Mouse (Mus musculus): ENCODE measurements around the gene Hdac9. TPM values are rescaled to one million over a fixed set of nuclear protein-coding genes. Genes with fewer than 3 reads are reported as not detected.

Hdac9 gene
- total and polyA plus RNA-seq, 3 experiments = 0.03 to 0.19 TPM; not detected in 1

DNA sequence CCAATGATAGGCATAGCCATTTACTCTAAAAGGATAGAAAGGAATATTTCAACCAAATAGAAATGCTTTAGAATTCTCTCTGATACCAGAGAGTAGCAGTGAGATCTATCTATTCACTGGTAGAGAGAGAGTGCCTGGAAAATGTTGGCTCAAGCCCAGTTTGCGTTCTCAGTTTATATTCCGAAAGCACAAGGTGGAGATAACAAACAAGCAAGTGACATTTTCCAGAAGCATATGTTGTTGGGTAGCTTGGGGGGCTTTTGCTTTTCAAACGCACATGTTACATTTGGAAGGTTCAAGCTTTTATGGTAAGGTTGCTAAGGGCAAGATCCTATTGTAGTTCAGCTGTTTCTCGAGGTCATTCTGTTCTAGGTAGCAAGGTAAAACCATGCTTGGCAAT, 657.2 kb downstream of the Hdac9 start:
- H3K79me2 ChIP-seq (ENCODE audit: control insufficient read depth, insufficient read depth, low read length, poor library complexity) = no peaks in the 10 kb centered on the region
- H3K9ac ChIP-seq (ENCODE audit: control insufficient read depth, low read depth, low read length, poor library complexity, severe bottlenecking) = no peak overlapping the region
- no peaks in the 10 kb centered on the region for H3K27me3 ChIP-seq (ENCODE audit: control insufficient read depth in 1 of 2, insufficient read depth in 2 of 2, low read length in 2 of 2)
- no peaks in the 10 kb centered on the region for H3K4me1 ChIP-seq (ENCODE audit: control insufficient read depth in 1 of 2, insufficient read depth in 2 of 2, low read length in 2 of 2)
- DNase-seq (ENCODE audit: low read depth, low spot score) = no peak
- H3K9me3 ChIP-seq (replicated peaks; ENCODE audit: insufficient read depth, low read length) = no peaks in the 10 kb centered on the region
- no peak overlapping the region for H3K4me3 ChIP-seq (ENCODE audit: control insufficient read depth in 1 of 2, insufficient read depth in 1 of 2, low read depth in 2 of 2, low read length in 2 of 2)
- no peak overlapping the region for H3K27ac ChIP-seq (ENCODE audit: control insufficient read depth, low read depth, low read length)
- no peaks in the 10 kb centered on the region for H3K36me3 ChIP-seq (ENCODE audit: control insufficient read depth in 1 of 2, insufficient read depth in 2 of 2, low read length in 2 of 2)
- TF ChIP-seq BHLHE40 (IDR thresholded peaks at IDR 0.05; ENCODE audit: borderline replicate concordance, low read depth, low read length) (no peak), ZC3H11A (IDR thresholded peaks at IDR 0.05; ENCODE audit: low read depth, low read length) (no peak), MYC (IDR thresholded peaks at IDR 0.05; ENCODE audit: low read depth, low read length) (no peak), CHD1 (IDR thresholded peaks at IDR 0.05; ENCODE audit: low read depth, low read length) (no peak), TAL1 (IDR thresholded peaks at IDR 0.05; ENCODE audit: low read length) (no peak), CHD2 (IDR thresholded peaks at IDR 0.05; ENCODE audit: low read length) (no peak), POLR2A (IDR thresholded peaks at IDR 0.05; ENCODE audit: control insufficient read depth in 1 of 2, insufficient read depth in 1 of 2, low read depth in 1 of 2, low read length in 2 of 2, poor library complexity in 1 of 2) (no peak), KAT2A (conservative IDR thresholded peaks at IDR 0.05; ENCODE audit: low read depth, low read length) (no peak), NRF1 (IDR thresholded peaks at IDR 0.05; ENCODE audit: insufficient read depth, low read depth, low read length, poor library complexity, severe bottlenecking) (no peak), ETS1 (IDR thresholded peaks at IDR 0.05; ENCODE audit: low read depth, low read length) (no peak), POLR2AphosphoS5 (IDR thresholded peaks at IDR 0.05; ENCODE audit: borderline replicate concordance, low read depth, low read length) (no peak), SIN3A (IDR thresholded peaks at IDR 0.05; ENCODE audit: low read length) (no peak), USF2 (IDR thresholded peaks at IDR 0.05; ENCODE audit: borderline replicate concordance in 1 of 2, insufficient read depth in 1 of 2, low read depth in 1 of 2, low read length in 2 of 2) (no peak), RAD21 (IDR thresholded peaks at IDR 0.05; ENCODE audit: low read depth, low read length) (no peak)

DNA sequence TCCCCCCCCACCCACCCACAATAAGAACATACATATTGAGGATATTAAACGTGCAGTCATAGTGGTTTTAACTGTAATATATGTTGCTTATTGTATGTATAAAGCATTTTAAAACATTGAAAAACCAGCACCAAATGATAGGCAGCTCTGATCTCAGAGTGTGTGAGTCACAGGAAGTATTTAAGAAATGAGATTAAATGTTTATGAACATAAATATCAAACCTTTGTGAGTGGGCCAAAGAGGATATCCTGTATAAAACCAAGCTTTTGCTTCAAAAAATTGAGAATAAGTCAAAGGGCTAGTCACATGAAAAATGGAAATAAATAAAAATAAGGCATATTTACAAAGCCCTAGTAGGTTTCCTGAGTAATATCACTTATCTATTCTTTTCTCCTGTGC, 667.7 kb downstream of the Hdac9 start:
- no peaks in the 10 kb centered on the region for H3K4me1 ChIP-seq (ENCODE audit: control insufficient read depth in 1 of 2, insufficient read depth in 2 of 2, low read length in 2 of 2)
- no peaks in the 10 kb centered on the region for H3K9me3 ChIP-seq (replicated peaks; ENCODE audit: insufficient read depth, low read length)
- no peak overlapping the region for H3K27ac ChIP-seq (ENCODE audit: control insufficient read depth, low read depth, low read length)
- TF ChIP-seq POLR2A (IDR thresholded peaks at IDR 0.05; ENCODE audit: control insufficient read depth in 1 of 2, insufficient read depth in 1 of 2, low read depth in 1 of 2, low read length in 2 of 2, poor library complexity in 1 of 2) = no peak
- no peak for TF ChIP-seq ZC3H11A (IDR thresholded peaks at IDR 0.05; ENCODE audit: low read depth, low read length)
- no peak for TF ChIP-seq HCFC1 (IDR thresholded peaks at IDR 0.05; ENCODE audit: low read depth, low read length)
- no peak for TF ChIP-seq GATA1 (IDR thresholded peaks at IDR 0.05; ENCODE audit: low read depth, low read length)
- TF ChIP-seq KAT2A (conservative IDR thresholded peaks at IDR 0.05; ENCODE audit: low read depth, low read length) = no peak
- no peak for TF ChIP-seq MXI1 (IDR thresholded peaks at IDR 0.05; ENCODE audit: low read depth, low read length)
- no peak for TF ChIP-seq ZKSCAN1 (IDR thresholded peaks at IDR 0.05; ENCODE audit: low read depth, low read length)
- no peak for TF ChIP-seq MEF2A (IDR thresholded peaks at IDR 0.05; ENCODE audit: extremely low read depth, insufficient replicate concordance, low read depth, low read length, poor library complexity, severe bottlenecking)
- no peak for TF ChIP-seq RCOR1 (IDR thresholded peaks at IDR 0.05; ENCODE audit: low read depth, low read length)
- no peak for TF ChIP-seq EP300 (IDR thresholded peaks at IDR 0.05; ENCODE audit: low read depth in 1 of 2, low read length in 2 of 2)
- TF ChIP-seq USF2 (IDR thresholded peaks at IDR 0.05; ENCODE audit: borderline replicate concordance in 1 of 2, insufficient read depth in 1 of 2, low read depth in 1 of 2, low read length in 2 of 2) = no peak
- no peak for TF ChIP-seq ETS1 (IDR thresholded peaks at IDR 0.05; ENCODE audit: low read depth, low read length)
- no peak for TF ChIP-seq CHD2 (IDR thresholded peaks at IDR 0.05; ENCODE audit: low read length)
- TF ChIP-seq ZNF384 (IDR thresholded peaks at IDR 0.05; ENCODE audit: low read depth, low read length) = no peak
- no peaks in the 10 kb centered on the region for H3K79me2 ChIP-seq (ENCODE audit: control insufficient read depth, insufficient read depth, low read length, poor library complexity)
- no peak overlapping the region for H3K4me3 ChIP-seq (ENCODE audit: control insufficient read depth in 1 of 2, insufficient read depth in 1 of 2, low read depth in 2 of 2, low read length in 2 of 2)
- no peak overlapping the region for H3K9ac ChIP-seq (ENCODE audit: control insufficient read depth, low read depth, low read length, poor library complexity, severe bottlenecking)
- no peaks in the 10 kb centered on the region for H3K27me3 ChIP-seq (ENCODE audit: control insufficient read depth in 1 of 2, insufficient read depth in 2 of 2, low read length in 2 of 2)
- no peak for DNase-seq (ENCODE audit: low read depth, low spot score)
- no peaks in the 10 kb centered on the region for H3K36me3 ChIP-seq (ENCODE audit: control insufficient read depth in 1 of 2, insufficient read depth in 2 of 2, low read length in 2 of 2)
